In genomic region chr2:168004369-168004768, GRCm38 (mm10) we compare ENCODE assay signal across 16 mouse cellular contexts. TPM values are rescaled to one million over a fixed set of nuclear protein-coding genes. Genes with fewer than 3 reads are reported as not detected.
DNase-seq lines count a peak whose midpoint lies in the region; ATAC-seq and TF ChIP-seq lines count a peak whose summit lies in the region.
"Had no signal": no experiment of that assay in that cellular context is flagged by ENCODE, and none has a peak within 500 bp of the region (broad histone marks: within the 10 kb centered on the region; RNA-seq: fewer than 3 reads in every experiment).

No protein-coding gene starts in this region.

- H3K9me3 ChIP-seq in hindbrain, postnatal 0 days (ENCODE audit: low read length): no peaks in the 10 kb centered on the region
- peaks cover 8% of the 10 kb centered on the region; the same call in 1 of the 2 replicates for H3K9me3 ChIP-seq in hindbrain, embryonic 10.5 days
- H3K9me3 ChIP-seq in G1E (replicated peaks): no peaks in the 10 kb centered on the region
- H3K9me3 ChIP-seq in forebrain, embryonic 15.5 days: 0 out of 2 replicates have a peak, but pooled peaks cover 3% of the 10 kb centered on the region
- H3K9me3 ChIP-seq: lung, embryonic 15.5 days had no signal

- intact Hi-C loops in heart, postnatal 25 days (cut with DNase I): no loop called here

- no peaks in the 10 kb centered on the region for H3K27me3 ChIP-seq in hindbrain, postnatal 0 days (ENCODE audit: insufficient read depth, low read length)
- no peaks in the 10 kb centered on the region for H3K27me3 ChIP-seq in hindbrain, embryonic 10.5 days (ENCODE audit: insufficient read depth, poor library complexity, severe bottlenecking)
- H3K27me3 ChIP-seq in G1E (ENCODE audit: insufficient read depth, low read length): peaks cover 10% of the 10 kb centered on the region; the same call in 1 of the 2 replicates
- no peaks in the 10 kb centered on the region for H3K27me3 ChIP-seq in forebrain, embryonic 15.5 days
- H3K27me3 ChIP-seq: embryonic facial prominence, embryonic 12.5 days; hindbrain, embryonic 12.5 days; lung, embryonic 15.5 days had no signal

- H3K27ac ChIP-seq in hindbrain, postnatal 0 days: no peak overlapping the region
- H3K27ac ChIP-seq in hindbrain, embryonic 10.5 days: no peak overlapping the region
- no peak overlapping the region for H3K27ac ChIP-seq in forebrain, embryonic 15.5 days (replicated peaks)
- H3K27ac ChIP-seq: forebrain, embryonic 10.5 days; lung, embryonic 15.5 days had no signal

- no peaks in the 10 kb centered on the region for H3K36me3 ChIP-seq in hindbrain, postnatal 0 days (ENCODE audit: insufficient read depth, low read length)
- H3K36me3 ChIP-seq in hindbrain, embryonic 10.5 days: no peaks in the 10 kb centered on the region
- H3K36me3 ChIP-seq in G1E (replicated peaks): no peaks in the 10 kb centered on the region
- no peaks in the 10 kb centered on the region for H3K36me3 ChIP-seq in forebrain, embryonic 15.5 days
- H3K36me3 ChIP-seq: embryonic facial prominence, embryonic 12.5 days; forebrain, embryonic 10.5 days; hindbrain, embryonic 12.5 days; lung, embryonic 15.5 days had no signal

- no peak for TF ChIP-seq POLR2A in lung, adult 2 months (IDR thresholded peaks at IDR 0.05; ENCODE audit: borderline replicate concordance, extremely low read depth, low read depth, low read length)

- no peaks in the 10 kb centered on the region for H3K4me1 ChIP-seq in hindbrain, postnatal 0 days (ENCODE audit: insufficient read depth, low read length)
- peaks cover 56% of the 10 kb centered on the region for H3K4me1 ChIP-seq in hindbrain, embryonic 10.5 days (replicated peaks)
- H3K4me1 ChIP-seq in lung, adult 2 months (ENCODE audit: control insufficient read depth, insufficient read depth, low read length): peaks cover 8% of the 10 kb centered on the region
- H3K4me1 ChIP-seq in G1E (ENCODE audit: insufficient read depth, low read depth, low read length): no peaks in the 10 kb centered on the region; the same call in 1 of the 2 replicates
- H3K4me1 ChIP-seq in forebrain, embryonic 15.5 days: no peaks in the 10 kb centered on the region

- DNase-seq in hindbrain, postnatal 0 days (ENCODE audit: low spot score): no peak
- no peak for DNase-seq in hindbrain, embryonic 10.5 days (ENCODE audit: low spot score)
- no peak for DNase-seq in lung, adult 2 months
- DNase-seq in lung, postnatal 14 days: no peak
- no peak for DNase-seq in G1E (ENCODE audit: low spot score)
- DNase-seq in induced T-regulatory cell, adult 2 months (ENCODE audit: low read depth): peak; percentile 48
- no peak for DNase-seq in heart, postnatal 25 days (ENCODE audit: low spot score)
- DNase-seq: adrenal gland, postnatal 10 days; left cerebral cortex, postnatal 4 days; right cerebral cortex, adult 18-20 months had no signal

- H3K4me2 ChIP-seq in hindbrain, postnatal 0 days (ENCODE audit: low read depth, low read length): no peak overlapping the region
- H3K4me2 ChIP-seq in forebrain, embryonic 15.5 days (replicated peaks): no peak overlapping the region
- H3K4me2 ChIP-seq: embryonic facial prominence, embryonic 12.5 days; heart, embryonic 11.5 days; hindbrain, embryonic 12.5 days; lung, embryonic 15.5 days had no signal

- 61% methylated on average over 2 of the region's 2 CpGs for whole genome bisulfite sequencing in hindbrain, postnatal 0 days
- 57% methylated on average over 2 of the region's 2 CpGs for WGBS in hindbrain, embryonic 10.5 days
- WGBS in lung, adult 2 months: 72% methylated on average over 2 of the region's 2 CpGs
- WGBS in forebrain, embryonic 15.5 days: 63% methylated on average over 2 of the region's 2 CpGs

- TF ChIP-seq CTCF in hindbrain, postnatal 0 days (IDR thresholded peaks at IDR 0.05; ENCODE audit: low read depth): peak; percentile 51
- 0 out of 2 replicates have a peak, but pooled peaks have one; percentile 26 for TF ChIP-seq CTCF in lung, adult 2 months (IDR thresholded peaks at IDR 0.05; ENCODE audit: insufficient read depth, low read length)
- peak; percentile 55; the same call in 1 of the 2 replicates for TF ChIP-seq CTCF in G1E (IDR thresholded peaks at IDR 0.05; ENCODE audit: low read depth, low read length)

- no peak for ATAC-seq in hindbrain, postnatal 0 days
- no peak for ATAC-seq in G1E (ENCODE audit: extremely low read depth, insufficient number of reproducible peaks, low FRiP score, poor library complexity, severe bottlenecking)
- ATAC-seq in forebrain, embryonic 15.5 days (replicated peaks): no peak

- no peak overlapping the region for H3K4me3 ChIP-seq in hindbrain, postnatal 0 days (ENCODE audit: low read length)
- no peak overlapping the region for H3K4me3 ChIP-seq in hindbrain, embryonic 10.5 days
- H3K4me3 ChIP-seq in lung, adult 2 months (replicated peaks; ENCODE audit: extremely low read depth, low read depth, low read length): no peak overlapping the region
- no peak overlapping the region for H3K4me3 ChIP-seq in G1E (ENCODE audit: low read depth, low read length)
- no peak overlapping the region for H3K4me3 ChIP-seq in forebrain, embryonic 15.5 days
- H3K4me3 ChIP-seq: embryonic facial prominence, embryonic 12.5 days; forebrain, embryonic 10.5 days; hindbrain, embryonic 12.5 days; lung, embryonic 15.5 days had no signal

- H3K9ac ChIP-seq in hindbrain, postnatal 0 days (replicated peaks; ENCODE audit: low read length): no peak overlapping the region
- H3K9ac ChIP-seq in forebrain, embryonic 15.5 days (replicated peaks): no peak overlapping the region
- H3K9ac ChIP-seq: embryonic facial prominence, embryonic 12.5 days; hindbrain, embryonic 12.5 days; lung, embryonic 15.5 days had no signal

RNA-seq across cellular contexts. Expression of gene Ripor3, which starts 6.0 kb away (rescaled TPM):
- total RNA-seq in hindbrain, postnatal 0 days (2014; rRNA removed): 0.25 and 1.0 TPM in 2 replicates
- 0.45 TPM in 2 replicates for polyA plus RNA-seq in hindbrain, postnatal 0 days (2015; fragmentation: Nextera tagmentation; extraction: Ambion mirVana)
- polyA plus RNA-seq in hindbrain, embryonic 10.5 days (2016; fragmentation: Nextera tagmentation; extraction: Ambion mirVana): 0.57 and 0.71 TPM in 2 replicates
- 2.3 and 5.3 TPM in 2 replicates for polyA plus RNA-seq in lung, adult 2 months (2012; rRNA removed)
- total RNA-seq in G1E (2014; fragmentation: Nextera tagmentation): 5.2 and 6.9 TPM in 2 replicates
- total RNA-seq in G1E (2017): 1.9 and 2.3 TPM in 2 replicates
- 6.5 and 8.7 TPM in 2 replicates for polyA plus RNA-seq in G1E (2012)
- under 1 TPM; 0.49 to 0.75 TPM for total RNA-seq in heart, postnatal 25 days (2021)
- 0.13 and 0.28 TPM in 2 replicates for polyA plus RNA-seq in forebrain, embryonic 15.5 days (2015; fragmentation: Nextera tagmentation; extraction: Ambion mirVana)
